Mouse (Mus musculus): Measurements from ENCODE around the gene Igflr1.

Igflr1 gene

DNA sequence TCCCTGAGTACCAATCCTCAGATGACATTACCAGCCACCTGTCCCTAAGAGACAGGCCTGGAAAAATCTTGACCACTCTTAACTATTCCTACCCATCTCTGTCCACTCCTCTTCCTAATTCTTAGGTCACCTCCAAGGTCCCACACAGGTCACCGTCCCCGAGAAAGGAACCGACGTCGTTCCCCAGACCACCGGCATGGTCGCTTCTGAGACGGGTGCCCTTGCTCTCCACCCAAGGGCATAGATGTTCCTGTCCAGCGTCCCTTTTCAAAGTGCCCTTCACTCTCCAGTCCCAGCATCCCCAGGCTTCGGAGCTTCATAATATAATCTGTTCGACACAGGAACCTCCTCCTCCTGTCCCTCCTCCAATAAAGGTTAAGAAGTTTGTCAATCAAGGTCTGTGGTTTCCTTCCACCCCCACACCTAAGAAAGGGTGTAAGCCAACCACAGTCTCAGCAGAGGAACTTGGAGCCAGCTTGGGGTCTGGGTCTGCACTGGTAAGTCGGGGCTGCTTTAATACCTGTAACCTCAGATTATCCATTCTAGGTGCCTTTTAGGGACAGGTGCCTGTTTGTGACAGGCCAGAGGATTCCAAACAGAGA is at the start of gene Igflr1:
Gene Igflr1, plus strand, starts transcription at position 458 of the 602 bp plus-strand sequence.
- peak; percentile 60 for DNase-seq

DNA sequence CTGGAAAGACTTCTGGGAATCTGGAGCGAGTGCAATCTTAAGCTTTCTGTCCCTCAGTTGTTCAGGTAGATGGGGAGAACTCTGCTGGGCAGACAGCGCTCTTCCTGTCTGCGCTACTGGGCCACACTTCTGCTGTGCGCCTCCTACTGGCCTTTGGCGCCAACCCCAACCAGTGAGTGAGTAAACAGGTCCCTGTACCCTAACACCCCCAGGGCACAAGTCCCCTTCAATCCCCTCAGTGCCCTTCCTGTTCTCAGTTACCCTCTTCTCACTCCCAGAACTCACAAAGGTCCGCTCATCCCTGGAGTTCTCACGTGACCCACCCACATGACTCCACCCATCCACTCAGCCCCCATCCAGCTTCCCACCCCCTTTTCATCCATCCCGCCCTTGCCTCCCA is 46.9 kb upstream of the Igflr1 start:
- no peak for DNase-seq

DNA sequence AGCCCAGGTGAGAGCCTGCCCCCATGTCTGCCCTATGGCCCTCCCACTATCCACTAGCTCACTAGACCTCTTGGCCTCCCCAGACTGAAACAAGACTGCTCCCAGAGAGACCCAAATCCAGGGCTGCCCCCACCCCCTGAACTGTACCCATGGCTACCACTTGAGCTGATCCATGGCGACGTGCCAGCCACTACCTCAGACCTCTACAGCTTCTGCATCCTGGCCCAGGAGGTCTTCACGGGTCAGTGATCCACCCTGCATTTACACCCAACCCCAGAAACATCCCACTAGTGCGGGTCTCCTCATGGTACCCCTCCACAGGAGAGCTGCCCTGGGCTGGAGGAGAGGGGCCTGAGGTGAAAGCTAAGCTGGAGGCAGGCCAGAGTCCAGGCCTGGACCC is 44.8 kb upstream of the Igflr1 start:
- DNase-seq = peak; percentile 44

DNA sequence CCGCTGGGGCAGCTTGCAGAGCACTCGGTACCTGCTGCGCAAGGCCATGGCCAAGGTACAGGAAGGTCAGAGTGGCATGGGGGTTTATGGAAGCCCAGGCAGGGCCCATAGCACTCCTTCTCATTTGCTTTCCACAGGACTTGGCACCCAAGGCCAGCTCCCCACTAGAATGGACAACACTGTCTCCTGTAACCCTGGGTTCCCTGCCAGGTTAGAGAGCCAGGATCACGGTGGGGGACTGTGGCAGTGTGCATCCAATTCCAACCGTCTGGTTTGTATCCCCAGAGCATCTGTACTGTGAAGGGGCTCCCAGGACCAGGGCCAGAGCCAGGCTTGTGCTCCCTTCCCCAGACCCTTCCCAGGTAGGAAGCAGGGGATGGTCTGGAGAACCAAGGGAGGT is 44.4 kb upstream of the Igflr1 start:
- peak; percentile 77 for DNase-seq

DNA sequence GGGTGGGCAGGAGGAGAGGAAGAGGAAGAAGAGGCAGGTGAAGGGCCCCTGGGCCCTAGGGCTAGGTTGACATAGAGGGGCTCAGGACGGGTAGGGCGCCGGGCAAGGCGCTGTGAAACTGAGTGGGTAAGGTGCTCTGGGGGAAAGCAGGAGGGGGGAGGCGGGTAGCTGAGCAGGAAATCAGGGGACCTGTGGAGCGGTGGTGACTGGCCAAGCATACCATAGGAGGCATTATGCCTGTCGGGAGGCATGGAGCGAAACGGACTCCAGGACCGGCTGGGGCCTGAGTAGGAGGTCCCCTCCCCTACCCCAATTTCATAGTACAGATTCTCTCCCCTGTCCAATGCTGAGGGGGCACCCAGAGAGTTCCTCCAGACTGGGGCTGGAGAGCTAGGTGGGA is 42.4 kb upstream of the Igflr1 start:
- DNase-seq = no peak

DNA sequence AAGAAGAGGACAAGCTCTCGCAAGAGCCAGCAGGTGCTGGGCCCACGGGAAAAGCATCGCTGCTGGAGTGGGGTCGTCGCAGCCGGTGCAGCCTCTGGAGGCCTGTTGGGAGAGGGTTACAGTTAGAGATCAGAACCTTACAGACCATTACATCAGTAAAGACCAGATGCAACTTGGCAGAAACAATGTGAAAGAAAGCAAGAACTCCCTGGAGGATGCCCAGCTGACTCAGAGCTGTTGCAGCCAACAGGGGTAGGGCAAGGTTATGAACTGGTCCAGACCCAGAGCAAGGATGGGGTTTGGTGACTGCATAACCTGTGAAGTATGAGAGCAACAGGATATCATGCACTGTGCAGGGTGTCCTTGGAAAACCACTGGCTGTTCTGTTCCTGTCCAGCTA is 40.7 kb upstream of the Igflr1 start:
- DNase-seq = no peak

DNA sequence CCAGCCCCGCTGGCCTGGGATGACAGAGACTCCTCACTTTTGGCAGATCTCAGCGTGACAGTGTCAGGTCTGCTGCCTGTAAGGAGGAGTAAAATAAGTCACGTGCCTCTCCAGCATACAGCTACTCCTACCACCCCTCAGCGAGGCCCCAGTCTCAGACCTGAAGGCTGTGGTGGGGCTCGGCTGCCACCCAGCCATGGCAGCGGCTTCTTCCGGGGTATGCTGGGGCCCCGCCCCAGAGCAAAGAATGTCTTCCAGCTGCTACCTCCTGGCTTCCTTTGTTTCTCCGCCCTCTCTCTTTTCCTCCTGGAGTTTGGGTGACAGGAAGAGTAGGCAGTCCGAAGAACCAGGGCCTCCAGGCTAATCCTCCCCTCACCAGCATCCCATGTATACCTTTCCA is 39.3 kb upstream of the Igflr1 start:
- DNase-seq = no peak

DNA sequence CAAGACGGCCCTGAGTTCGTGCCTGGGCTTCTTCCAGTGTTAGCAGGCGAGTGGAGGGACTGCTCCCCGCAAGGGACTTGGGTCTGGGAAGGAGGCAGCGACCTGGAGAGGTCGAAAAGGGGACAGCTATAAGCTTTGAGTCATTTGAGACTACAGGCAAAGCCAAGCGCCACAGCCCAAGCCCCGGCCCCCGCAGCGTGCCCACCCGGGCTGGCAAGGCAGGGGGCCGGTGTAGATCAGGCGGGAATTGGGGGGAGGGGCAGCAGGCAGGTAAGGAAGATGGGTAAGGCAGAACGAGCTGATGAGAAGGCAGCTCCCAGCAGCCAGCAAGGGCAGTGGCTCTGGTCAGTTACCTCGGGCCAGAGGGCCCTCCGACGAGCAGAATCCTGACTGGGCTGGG is 38.8 kb upstream of the Igflr1 start:
- DNase-seq = peak; percentile 4

DNA sequence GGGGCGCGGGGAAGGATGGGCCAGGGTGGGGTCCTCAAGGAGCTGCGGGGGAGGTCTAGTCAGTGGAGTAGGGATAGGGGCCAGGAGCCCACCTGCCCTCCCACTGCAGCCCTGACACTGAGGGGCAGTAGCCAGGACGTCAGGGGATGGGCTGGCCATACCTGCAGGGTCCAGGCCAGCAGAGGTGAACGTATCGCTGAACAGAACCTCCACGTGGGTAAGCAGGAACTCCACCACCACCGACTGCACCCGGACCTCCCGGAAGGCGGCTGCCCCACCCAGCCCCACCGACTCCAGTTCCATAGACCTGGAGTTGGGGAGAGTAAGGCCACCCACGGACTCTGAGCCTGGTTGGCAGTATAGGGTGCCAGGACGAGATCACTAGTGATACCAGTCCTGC is 38.2 kb upstream of the Igflr1 start:
- no peak for DNase-seq

DNA sequence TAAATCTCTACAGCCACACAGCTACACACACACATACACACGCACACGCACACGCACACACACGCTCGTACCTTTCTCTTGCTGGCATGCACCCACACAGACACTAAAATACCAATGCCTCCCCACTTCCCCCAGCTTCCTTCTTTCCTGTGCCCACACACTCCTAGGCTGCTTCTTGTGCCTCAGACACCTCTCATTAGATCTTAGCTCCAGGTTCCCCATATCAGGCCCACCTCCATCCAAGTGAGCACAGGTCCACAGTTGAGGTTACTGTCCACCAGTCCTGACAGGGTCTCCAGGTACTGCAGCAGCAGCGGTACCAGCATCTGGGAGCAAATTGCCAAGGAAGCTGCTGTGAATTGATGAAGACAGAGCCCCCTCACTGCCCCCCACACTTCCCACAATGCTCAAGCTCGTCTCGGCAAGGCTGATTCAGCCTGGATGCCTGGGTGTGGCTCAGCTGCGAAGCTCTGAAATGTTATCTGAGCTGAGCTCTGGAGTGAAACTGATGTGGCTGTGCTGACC is 33.9 kb upstream of the Igflr1 start:
- DNase-seq = peak; percentile 6

DNA sequence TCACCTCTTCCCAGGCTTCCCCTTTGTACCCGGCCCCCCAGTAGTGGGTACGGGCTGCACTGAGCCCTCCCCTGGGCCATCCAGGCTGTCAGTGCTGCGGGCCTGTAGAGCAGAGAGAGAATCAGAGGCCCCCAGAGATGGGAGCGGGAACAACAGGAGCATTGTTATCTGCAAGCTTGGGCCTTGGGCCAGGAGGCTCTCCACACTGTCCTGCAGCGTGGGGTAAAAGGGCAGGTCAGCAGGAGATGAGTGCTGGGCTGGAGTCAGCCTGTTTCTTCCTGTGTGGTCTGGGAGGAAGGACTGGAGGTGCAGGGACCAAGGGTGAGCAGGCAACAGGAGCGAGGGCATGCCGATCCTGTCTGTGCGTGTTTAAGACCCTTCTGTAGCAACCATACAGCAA is 32.3 kb upstream of the Igflr1 start:
- DNase-seq = no peak

DNA sequence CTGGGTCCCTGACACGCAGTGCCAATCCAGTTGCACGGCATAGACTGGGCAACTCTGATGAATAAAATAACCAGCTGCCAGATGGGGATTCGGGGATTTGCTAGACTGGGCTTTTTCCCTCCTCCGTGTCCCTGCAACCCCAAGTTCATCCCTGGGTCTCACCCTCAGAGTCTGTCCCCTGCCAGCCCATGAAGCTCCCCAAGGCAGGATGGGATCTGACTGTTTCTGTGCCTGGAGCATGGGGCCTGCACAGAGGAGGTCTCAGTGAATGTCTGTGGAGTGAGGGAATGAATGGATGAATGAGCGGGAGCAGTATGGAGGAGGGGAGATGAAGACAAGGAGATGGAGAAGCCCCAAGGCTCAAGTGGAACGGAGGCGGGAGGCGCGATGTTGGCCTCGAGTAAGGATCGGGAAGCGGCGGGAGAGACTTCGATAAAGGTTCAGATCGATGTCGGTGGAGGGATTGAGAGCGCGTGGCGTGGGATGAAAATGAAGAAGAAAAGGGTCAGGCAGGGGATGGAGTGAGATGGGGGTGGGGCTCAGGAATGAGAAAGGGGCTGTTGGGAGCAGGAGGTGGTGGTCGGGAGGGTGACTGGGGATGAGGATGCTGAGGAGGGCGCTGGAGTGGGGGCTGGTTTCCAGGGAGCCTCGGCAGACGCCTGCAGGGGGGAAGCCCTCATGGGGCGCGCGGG is 31.1 kb upstream of the Igflr1 start:
- DNase-seq = peak; percentile 58

DNA sequence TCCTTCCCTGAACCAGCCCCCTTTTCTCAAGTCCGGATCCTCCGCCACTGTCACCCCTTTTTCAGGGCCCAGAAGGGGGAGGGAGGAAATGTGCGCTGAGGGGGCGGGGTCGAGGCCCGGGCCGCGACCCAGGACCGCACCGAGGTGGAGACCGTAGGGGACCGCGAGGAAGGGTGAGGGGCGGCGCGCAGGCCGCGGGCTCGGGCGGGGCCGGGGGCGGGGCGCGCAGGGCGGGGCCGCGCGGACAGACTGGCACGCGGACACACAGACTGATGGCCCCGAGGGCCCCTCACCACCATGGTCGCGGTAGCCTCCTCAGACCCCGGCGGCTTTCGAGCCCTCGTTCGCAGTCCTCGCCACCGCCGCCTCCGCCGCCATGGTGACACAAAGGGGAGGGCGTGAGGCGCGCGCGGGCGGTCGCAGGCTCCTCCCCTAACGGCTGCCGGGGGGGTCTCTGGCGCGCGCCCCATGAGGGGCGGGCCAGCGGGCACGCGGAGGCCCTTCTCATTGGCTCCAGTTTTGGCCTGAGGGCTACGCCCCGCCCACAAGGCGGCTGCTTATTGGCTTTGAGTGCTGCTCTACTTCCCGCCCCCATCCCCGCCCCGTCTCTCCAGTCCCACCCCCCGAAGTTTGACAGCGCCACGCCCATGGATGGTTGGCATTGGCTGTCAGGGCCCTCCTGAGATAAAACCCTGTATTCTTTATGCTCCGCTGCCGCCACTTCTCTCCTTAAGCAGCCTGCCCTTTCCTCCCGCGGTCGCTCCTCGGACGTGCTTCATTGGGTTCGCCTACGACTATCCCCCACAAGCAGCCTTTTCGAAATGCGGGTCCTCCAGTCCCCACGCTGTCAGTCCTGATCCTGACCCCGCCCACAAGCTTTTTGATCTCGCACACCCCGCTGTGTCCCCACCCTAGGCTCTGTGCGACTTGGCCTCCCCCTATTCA is 30.3 kb upstream of the Igflr1 start, which contains the start of gene Arhgap33:
Gene Arhgap33, minus strand, starts transcription at position 428 of the 945 bp plus-strand sequence.
- peak; percentile 96 for DNase-seq

DNA sequence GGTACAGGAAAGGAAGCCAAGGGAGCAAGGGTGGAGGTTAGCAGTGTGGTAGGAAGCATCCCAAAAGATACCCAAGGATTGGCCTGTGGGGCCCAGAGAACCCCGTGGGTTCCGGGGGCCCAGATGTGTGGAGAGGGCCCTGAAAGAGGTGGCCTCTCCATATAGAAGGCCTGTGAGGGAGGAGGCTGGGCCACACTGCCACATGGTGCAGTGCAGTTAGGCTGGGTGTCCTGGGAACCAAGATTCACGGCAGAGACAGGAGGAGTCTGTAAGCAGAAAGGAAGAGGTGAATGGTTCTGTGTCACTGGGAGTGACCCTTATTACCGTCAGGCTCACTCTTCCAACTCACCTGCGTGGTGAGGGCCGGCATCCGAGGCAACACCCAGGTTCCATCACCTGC is 24.7 kb upstream of the Igflr1 start:
- DNase-seq = no peak

DNA sequence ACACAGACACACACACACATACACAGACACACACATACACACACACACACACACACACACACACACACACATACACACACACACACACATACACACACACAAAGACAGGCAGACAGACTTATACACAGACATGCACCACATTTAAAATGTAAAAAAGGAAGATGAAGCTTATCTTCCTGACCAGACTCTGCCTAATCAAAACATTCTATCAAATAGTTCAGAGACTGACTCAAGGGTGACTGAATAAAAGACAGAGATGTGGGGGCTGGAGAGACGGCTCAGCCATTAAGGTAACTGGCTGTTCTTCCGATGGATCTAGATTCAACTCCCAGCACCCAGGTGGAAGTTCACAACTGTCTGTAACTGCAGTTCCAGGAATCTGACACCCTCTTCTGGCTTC is 20.9 kb upstream of the Igflr1 start:
- no peak for DNase-seq

DNA sequence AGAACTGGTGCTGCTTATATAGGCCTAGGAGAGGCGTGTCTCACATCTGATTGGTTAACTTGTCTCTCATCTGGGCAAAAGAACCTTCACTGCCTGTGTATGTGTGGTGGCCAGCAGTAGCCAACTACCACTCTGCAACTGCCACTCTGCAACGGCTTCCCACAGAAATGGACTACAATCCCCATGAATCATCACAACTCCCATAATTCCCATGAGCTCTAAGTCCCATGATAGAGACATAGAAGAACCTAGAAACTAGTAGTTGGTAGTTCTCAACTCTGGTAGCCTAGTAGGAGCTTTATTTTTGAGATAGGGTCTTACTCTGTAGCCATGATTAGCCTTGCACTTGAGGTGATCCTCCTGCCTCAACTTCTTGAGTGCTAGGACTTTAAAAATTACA is 15.3 kb upstream of the Igflr1 start:
- no peak for DNase-seq

DNA sequence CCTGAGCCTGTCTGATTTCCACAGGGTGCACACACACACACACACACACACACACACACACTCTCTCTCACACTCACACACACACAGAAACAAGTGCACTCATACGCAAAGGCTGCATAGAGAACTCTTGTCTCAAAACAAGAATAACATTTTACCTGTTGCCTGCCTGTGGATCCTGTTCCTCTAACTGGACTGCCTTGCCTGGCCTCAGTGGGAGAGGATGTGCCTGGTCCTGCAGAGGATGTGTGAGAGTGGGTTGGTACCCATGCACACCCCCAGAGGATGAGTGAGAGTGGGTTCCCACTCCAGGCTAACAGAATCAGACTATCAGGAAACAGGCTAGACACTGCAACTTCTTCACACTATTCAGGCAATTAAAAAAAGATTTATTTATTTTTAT is 14.6 kb upstream of the Igflr1 start:
- peak; percentile 53 for DNase-seq

DNA sequence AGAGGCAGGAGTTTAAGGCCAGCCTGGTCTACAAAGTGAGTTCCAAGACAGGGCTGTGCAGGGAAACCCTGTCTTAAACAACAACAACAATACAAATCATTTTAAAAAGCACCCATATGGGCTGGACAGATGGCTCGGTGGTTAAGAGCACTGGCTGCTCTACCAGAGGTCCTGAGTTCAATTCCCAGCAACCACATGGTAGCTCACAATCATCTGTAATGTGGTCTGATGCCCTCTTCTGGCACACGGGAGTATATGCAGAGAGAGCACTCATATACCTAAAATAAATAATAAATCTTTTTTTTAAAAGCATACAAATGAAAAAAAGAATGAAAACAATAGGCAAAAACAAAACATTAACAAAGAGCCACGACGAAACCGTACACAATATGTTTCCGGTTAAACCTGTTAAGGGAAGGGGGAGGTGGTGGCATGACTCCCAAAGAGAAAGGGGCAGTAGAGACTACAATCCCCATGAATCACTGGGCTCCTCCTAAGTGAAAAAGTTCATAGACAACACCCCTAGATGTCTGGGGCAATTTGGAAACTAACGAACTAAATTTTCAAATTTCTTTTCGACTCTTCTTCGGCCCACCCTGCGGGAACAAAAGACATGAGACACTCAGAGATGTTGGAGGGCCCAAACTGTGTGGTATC is 13.7 kb upstream of the Igflr1 start:
- DNase-seq = no peak

DNA sequence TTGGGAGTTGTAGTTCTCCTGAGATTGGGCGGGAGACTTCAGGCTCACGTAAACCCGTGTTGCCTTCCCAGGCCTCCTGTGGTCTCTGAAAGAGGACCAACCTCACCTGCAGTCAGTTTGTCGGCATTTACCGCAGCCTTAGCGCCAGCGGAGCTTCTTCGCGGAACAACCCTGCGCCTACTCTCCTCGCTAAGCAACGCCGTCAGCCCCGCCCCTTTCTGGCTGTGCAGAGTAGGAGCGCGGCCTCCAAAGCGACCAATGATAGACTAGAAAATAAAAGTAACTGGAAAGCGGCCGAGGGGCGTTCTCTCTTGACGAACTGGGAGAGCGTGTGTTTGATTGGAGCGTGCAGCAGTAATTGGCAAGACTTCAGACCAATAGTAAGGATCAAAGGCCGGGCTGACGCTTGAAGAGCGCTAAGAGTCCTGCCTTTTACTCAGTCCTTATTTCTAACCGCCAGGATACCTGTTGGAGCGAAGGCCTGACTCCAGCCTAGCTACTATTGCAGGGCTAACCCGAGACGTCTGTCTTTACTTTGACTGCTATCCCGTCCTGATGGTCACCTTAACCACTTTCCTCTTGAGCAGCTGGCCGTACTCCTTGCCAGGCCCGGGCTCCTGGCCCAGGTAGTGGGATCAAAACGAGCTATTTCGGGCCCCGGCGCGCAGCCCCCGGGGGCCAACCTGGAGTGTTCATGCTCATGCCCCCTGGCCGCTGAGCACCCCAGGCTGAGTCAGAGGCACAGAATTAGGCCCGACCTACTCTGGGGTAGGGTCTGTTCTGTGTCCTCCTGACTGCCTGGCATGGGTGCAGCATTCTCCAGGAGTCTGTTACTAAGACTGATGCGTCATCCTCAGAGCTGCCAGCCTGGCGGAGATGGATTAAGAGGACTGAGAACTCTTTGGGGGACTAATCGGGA is 12.9 kb upstream of the Igflr1 start, which contains the start of the genes Hspb6 and Proser3:
Gene Hspb6, plus strand, starts transcription at position 77 of the 919 bp plus-strand sequence.
Gene Proser3, minus strand, starts transcription at position 198 of the 919 bp plus-strand sequence.
- DNase-seq = peak; percentile 99

DNA sequence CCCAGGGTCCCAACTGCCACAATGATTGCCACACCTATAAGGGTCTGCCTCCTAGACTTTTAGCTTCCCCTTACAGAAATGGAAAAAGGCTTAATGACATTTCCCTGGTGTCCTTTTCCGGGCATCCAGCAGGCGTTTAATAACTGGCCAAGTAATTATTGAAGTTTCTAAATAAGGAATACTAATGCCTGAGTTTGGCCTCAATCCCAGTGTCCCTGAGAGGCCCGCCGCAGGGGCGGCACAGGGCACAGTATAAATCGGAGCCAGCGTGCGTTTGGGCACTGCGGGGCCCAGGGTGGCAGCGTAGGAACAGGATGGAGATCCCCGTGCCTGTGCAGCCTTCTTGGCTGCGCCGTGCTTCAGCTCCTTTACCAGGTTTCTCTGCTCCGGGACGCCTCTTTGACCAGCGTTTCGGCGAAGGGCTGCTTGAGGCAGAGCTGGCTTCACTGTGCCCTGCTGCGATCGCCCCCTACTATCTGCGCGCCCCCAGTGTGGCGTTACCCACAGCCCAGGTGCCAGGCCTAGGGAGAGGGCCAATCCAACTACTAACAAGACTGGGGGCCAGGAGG is 12.1 kb upstream of the Igflr1 start:
- peak; percentile 84 for DNase-seq

Measured in cerebellum, adult 9-10 months (tissue).